Mouse (Mus musculus) E14TG2a.4 (cell line): ENCODE measurements around the gene Mt4.

ENCODE experiments used
- CTCF ChIP-seq: conservative IDR thresholded peaks from 2 replicates; pipeline ENCODE4 v1.5.1; 2014; ENCODE audit warnings: low read length
- NANOG ChIP-seq: IDR thresholded peaks from 2 replicates; pipeline ENCODE4 v1.6.1; 2014; ENCODE audit warnings: borderline replicate concordance, low read length, mixed read lengths

GRCm38 (mm10) chr8:94150925-94151324 is 13.9 kb downstream of the Mt4 start:
- TF ChIP-seq CTCF: no peak
- TF ChIP-seq NANOG: no peak
